Mouse (Mus musculus) thymus, adult 2 months (tissue): ENCODE data around the gene Tmem274. TPM values are rescaled to one million over a fixed set of nuclear protein-coding genes. Genes with fewer than 3 reads are reported as not detected.

ENCODE experiments used
- DNase-seq: peaks from one replicate; pipeline ENCODE4 v3.0.0; 2021
- H3K27ac ChIP-seq: fragments of 200-500 bp; 2 replicates; pipeline ENCODE4 v1.5.1; 2012; ENCODE audit warnings: low read length, control low read depth; ENCODE audit not compliant: control insufficient read depth, insufficient read depth
- H3K27me3 ChIP-seq: fragments of 200-500 bp; 2 replicates; pipeline ENCODE4 v1.6.1; 2012; ENCODE audit warnings: mild to moderate bottlenecking, low read length, moderate library complexity, mixed read lengths; ENCODE audit not compliant: control insufficient read depth, insufficient read depth
- H3K36me3 ChIP-seq: fragments of 200-500 bp; 2 replicates; pipeline ENCODE4 v1.6.1; 2012; ENCODE audit warnings: mild to moderate bottlenecking, low read length, moderate library complexity; ENCODE audit not compliant: control insufficient read depth, insufficient read depth
- H3K4me1 ChIP-seq: fragments of 200-500 bp; replicated peaks from 2 replicates; pipeline ENCODE4 v1.6.1; 2012; ENCODE audit warnings: low read length; ENCODE audit not compliant: control insufficient read depth, insufficient read depth
- H3K4me3 ChIP-seq: fragments of 200-500 bp; 2 replicates; pipeline ENCODE4 v1.5.1; 2012; ENCODE audit warnings: mild to moderate bottlenecking, low read length, control low read depth, moderate library complexity; ENCODE audit not compliant: control insufficient read depth, insufficient read depth
- CTCF ChIP-seq: fragments of 200-500 bp; IDR thresholded peaks from 2 replicates; pipeline ENCODE4 v1.5.1; 2012; ENCODE audit warnings: mild to moderate bottlenecking, control low read depth, low read length, moderate library complexity, borderline replicate concordance; ENCODE audit not compliant: control insufficient read depth, poor library complexity, insufficient read depth; ENCODE audit errors: extremely low read depth
- POLR2A ChIP-seq: fragments of 200-500 bp; IDR thresholded peaks from 2 replicates; pipeline ENCODE4 v1.6.1; 2012; ENCODE audit warnings: mild to moderate bottlenecking, low read length, control low read depth, moderate library complexity; ENCODE audit not compliant: control insufficient read depth, poor library complexity, insufficient read depth; ENCODE audit errors: extremely low read depth
- WGBS: fragments of 180-500 bp; shearing (Covaris S2); methylation state at CpG from one replicate; pipeline ENCODE4 v1.1.7; 2018; 5-methylcytosine and 5-hydroxymethylcytosine counted together
- polyA plus RNA-seq: library from polyadenylated mRNA; depleted of rRNA; stranded (reverse); fragments of >200 nt; gene quantifications from 2 replicates; pipeline ENCODE4 v1.2.3, GENCODE M21; 2012

Gene Tmem274
- polyA plus RNA-seq, 1 experiment = not detected

GRCm38 (mm10) chr4:149504858-149505257 is 27.7 kb downstream of the Tmem274 start:
- 31% methylated on average over 3 of the region's 3 CpGs for WGBS
- Histone ChIP-seq H3K4me3 (no peak overlapping the region), H3K27me3 (no peaks in the 10 kb centered on the region), H3K27ac (no peak overlapping the region), H3K4me1 (no peaks in the 10 kb centered on the region), H3K36me3 (peaks cover 12% of the 10 kb centered on the region; the same call in 1 of the 2 replicates)
- no peak for TF ChIP-seq POLR2A
- TF ChIP-seq CTCF = no peak
- DNase-seq = no peak

- no peak overlapping the region for H3K4me3 ChIP-seq
- no peak for DNase-seq
- no peaks in the 10 kb centered on the region for H3K4me1 ChIP-seq
- no peaks in the 10 kb centered on the region for H3K27me3 ChIP-seq
- 93% methylated on average over 15 of the region's 15 CpGs for WGBS
- peaks cover 7% of the 10 kb centered on the region; the same call in 1 of the 2 replicates for H3K36me3 ChIP-seq
- no peak for TF ChIP-seq POLR2A
- no peak for TF ChIP-seq CTCF
- no peak overlapping the region for H3K27ac ChIP-seq
Measured at GRCm38 (mm10) chr4:149505261-149505967, 28.2 kb downstream of the Tmem274 start.

DNA sequence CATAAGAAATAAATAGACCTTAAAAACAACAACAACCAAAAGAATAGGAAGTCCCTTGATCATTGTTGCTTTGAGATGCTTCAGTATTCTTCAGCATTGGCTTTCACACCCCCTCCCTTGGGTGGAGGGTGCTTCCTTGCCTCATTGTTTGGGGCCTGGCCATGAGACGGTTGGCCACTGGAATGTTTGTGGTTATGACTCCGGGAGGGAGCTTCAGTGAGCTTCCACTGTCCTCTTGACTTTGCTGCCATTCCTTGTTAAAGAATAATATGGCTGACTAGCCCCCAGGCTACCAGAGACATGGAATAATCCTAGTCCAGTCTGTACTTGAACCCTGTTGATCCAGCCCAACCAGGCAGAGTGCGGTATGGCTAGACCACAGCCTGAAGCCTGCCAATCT is 29.7 kb downstream of the Tmem274 start:
- no peak for DNase-seq
- Histone ChIP-seq H3K4me3 (no peak overlapping the region), H3K4me1 (no peaks in the 10 kb centered on the region), H3K27me3 (no peaks in the 10 kb centered on the region), H3K27ac (no peak overlapping the region), H3K36me3 (no peaks in the 10 kb centered on the region; the same call in 1 of the 2 replicates)
- no peak for TF ChIP-seq CTCF
- no peak for TF ChIP-seq POLR2A
- 86% methylated on average over 3 of the region's 3 CpGs for WGBS

DNA sequence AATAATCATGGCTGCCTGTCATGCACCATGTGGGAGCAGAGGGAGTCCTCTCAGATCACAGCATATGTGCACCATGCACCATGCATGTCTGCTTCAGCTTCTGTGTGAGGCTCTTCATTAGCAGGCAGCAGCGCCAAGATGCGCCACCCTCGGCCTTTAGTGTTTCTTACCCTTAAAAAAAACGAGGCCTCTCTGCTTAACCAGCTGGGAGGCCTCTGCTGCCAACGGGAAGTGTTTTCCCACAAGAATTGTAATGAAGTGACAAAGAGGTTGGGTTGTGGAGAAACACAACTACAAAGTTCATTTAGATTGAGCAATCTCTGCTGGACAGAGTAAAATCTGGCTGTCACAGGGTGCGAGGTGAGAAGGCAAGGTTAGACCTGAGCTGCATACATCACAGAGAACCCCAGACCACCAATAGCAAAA is 34.1 kb downstream of the Tmem274 start:
- Histone ChIP-seq H3K4me3 (no peak overlapping the region), H3K36me3 (no peaks in the 10 kb centered on the region), H3K4me1 (peaks cover 4% of the 10 kb centered on the region), H3K27ac (no peak overlapping the region), H3K27me3 (no peaks in the 10 kb centered on the region)
- 49% methylated on average over 6 of the region's 6 CpGs for WGBS
- no peak for DNase-seq
- TF ChIP-seq POLR2A (no peak), CTCF (no peak)

DNA sequence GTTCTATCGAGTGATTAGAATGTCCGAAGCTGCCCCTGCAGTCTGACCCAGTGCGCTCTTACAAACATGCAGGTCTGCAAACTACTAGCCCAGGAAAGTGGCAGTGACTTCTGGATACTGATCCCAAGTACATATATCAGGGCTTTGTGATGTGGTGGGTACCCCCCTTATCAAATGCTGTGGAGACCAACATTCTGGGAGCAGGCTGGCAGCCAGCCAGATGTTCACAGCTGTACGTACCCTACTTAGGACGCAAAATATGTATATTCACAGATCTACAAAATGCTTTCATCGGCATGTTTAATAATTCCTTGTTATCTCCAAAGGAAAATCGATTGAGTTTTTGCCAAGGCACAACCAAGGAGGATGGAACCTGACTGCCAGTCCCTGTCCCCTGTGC is 34.9 kb downstream of the Tmem274 start:
- TF ChIP-seq POLR2A (no peak), CTCF (no peak)
- Histone ChIP-seq H3K4me3 (no peak overlapping the region), H3K36me3 (no peaks in the 10 kb centered on the region), H3K27me3 (no peaks in the 10 kb centered on the region), H3K27ac (no peak overlapping the region), H3K4me1 (peaks cover 4% of the 10 kb centered on the region)
- WGBS = 97% methylated on average over 7 of the region's 7 CpGs
- DNase-seq = no peak

- Histone ChIP-seq H3K27ac (no peak overlapping the region), H3K4me1 (peaks cover 10% of the 10 kb centered on the region), H3K27me3 (no peaks in the 10 kb centered on the region), H3K4me3 (no peak overlapping the region), H3K36me3 (no peaks in the 10 kb centered on the region)
- DNase-seq = peak; percentile 3
- WGBS = 52% methylated on average over 5 of the region's 5 CpGs
- no peak for TF ChIP-seq CTCF
- TF ChIP-seq POLR2A = no peak
Measured at GRCm38 (mm10) chr4:149515706-149516105, 38.5 kb downstream of the Tmem274 start.

DNA sequence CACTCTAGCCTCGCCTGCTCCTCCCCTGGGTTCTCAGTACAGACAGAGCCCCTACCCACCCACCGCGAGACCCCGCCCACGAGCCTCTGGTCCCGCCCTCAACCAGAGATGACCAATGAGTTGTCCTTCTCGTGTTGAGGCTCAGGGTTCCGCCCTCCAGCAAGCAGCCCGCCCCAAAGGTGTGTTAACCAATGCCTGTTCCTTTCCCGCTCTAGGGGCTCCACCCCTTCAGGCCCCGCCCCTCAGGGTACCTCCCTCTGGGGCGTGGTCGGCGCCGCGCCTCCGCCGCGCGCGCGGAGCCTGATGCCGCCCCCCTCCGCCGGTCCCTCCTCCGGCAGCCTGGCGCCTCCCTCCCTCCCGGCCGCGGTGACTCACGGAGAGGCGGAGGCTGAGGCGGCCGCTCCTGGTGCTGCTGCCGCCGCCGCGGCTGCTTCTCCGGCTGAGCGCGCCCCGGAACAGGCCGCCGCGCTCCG is 40.7 kb downstream of the Tmem274 start, which contains the start of gene Ctnnbip1:
Ctnnbip1 (plus strand) TSS at position 369 of the 473 bp plus-strand sequence.
- no peaks in the 10 kb centered on the region for H3K36me3 ChIP-seq
- DNase-seq = peak; percentile 95
- under 1% methylated on average over 42 of the region's 46 CpGs for WGBS
- H3K27ac ChIP-seq = no peak within 1 kb of the TSS
- H3K4me1 ChIP-seq = peaks cover 10% of the 10 kb centered on the region
- H3K27me3 ChIP-seq = no peaks in the 10 kb centered on the region
- peak within 1 kb of the TSS; percentile 47 for H3K4me3 ChIP-seq
- TF ChIP-seq POLR2A = peak; percentile 66; the same call in 1 of the 2 replicates
- TF ChIP-seq CTCF = 0 out of 2 replicates have a peak, but pooled peaks have one; percentile 21
